Mouse (Mus musculus): ENCODE data around the gene E130309D02Rik.
A peak's percentile ranks its signal among the peaks of the same experiment; 100 is the strongest.

Gene E130309D02Rik

DNA sequence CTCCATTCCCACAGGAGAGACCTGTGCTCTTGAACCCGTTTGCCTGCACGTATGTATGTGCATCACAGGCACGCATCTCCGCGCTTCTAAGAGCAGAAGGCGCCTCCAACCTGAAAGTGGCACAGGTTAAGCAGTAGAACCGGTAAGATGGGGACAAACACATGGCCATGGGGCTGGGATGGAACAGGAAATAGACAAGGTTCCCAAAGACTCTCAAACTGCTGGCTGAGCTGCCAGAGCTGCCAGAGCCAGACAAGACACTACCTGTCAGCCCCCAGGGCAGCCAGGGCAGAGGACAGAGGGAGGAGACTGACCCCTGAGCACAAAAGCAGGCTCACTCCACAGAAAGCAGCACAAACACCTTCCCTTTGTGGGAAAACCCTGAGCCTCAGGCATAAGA, 5.2 kb downstream of the E130309D02Rik start:
- no peak for DNase-seq (ENCODE audit: extremely low read depth, low read depth)

DNA sequence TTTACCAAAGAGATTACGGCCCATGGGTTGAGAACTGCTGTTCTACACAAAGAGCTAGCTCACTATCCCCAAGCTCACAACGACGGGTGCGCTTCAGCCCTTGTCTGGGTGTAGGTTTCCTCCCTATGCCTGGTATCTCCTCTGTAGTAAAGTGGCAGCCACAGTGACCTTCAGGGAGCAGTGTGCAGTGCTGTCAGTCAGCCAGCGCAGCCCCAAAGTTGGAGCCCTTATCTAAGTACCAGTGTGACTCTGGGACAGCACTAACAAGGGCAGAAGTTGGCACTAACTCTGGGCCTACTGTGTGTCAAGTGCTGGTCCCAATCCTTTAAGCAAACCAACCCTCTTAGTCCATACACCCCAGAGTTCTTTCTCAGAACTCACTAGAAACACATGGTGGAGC, 6.3 kb downstream of the E130309D02Rik start:
- no peak for DNase-seq (ENCODE audit: extremely low read depth, low read depth)

DNA sequence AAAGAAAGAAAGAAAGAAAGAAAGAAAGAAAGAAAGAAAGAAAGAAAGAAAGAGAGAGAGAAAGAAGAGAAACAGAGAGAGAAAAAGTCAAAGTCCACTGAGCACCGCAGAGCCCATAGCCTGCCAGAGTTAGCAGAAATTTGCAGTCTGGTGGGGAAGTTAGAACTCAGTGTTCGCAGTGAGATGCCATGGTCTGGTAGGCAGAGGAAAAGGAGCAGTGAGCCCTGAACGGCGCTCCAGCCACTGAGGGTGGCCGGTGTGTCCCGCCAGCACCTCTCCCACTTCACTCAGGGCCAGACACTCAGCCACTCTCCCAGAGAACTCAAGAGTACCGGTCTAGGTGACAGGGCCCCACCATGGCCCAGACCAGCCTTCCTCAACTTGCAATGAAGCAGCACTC, 10.9 kb downstream of the E130309D02Rik start:
- DNase-seq (ENCODE audit: extremely low read depth, low read depth): no peak

DNA sequence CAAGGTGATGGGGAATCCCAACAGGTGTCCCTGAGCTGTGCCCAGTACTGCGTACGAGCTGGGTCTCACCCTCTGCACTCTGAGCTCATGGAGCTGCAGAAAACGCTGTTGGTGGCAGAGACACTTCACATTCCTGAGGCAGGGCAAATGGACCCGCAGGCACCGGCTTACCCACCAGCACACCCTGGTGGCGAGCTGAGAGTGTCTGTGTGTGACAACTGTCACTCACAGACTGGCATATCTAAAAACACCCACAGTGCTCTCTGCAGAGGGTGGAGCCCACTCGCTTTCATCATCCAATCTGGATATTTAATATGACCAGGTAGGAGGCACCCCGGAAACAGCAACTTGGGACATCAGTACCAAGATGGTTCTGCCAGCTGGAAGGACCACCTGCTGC, 13.9 kb downstream of the E130309D02Rik start:
- DNase-seq (ENCODE audit: extremely low read depth, low read depth): no peak

DNA sequence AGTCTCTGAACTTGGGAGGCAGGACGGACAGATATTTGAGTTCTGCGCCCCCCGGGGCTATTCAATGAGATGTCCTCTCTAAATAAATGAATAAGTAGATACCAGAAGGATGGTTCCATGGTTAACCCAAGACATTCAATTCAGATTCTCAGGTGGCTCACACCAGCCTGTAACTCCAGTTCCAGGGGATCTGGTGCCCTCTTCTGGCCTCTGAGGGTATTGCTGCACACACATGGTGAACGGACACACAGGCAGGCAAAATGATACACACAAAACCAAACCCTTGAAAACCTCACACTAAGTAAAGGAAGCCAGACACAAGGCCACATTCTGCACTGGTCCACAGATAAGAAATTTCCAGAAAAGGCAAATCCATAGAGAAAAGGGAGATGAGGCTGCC, 15.5 kb downstream of the E130309D02Rik start:
- no peak for DNase-seq (ENCODE audit: extremely low read depth, low read depth)

DNA sequence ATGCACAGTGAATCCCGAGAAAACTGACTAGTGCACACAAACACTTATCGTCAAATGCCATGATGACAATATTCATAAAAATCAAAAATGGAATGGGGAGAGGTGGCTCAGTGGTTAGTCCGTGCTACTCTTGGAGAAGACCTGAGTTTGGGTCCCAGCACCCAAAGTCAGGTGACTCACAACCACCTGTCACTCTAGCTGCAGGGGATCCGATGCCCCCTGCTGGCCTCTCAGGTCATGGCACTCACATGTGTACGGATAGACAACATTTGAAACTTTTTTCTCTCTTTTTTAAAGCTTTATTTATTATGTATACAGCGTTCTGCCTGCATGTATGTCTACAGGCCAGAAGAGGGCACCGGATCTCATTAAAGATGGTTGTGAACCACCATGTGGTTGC, 16.8 kb downstream of the E130309D02Rik start:
- DNase-seq (ENCODE audit: extremely low read depth, low read depth): no peak

DNA sequence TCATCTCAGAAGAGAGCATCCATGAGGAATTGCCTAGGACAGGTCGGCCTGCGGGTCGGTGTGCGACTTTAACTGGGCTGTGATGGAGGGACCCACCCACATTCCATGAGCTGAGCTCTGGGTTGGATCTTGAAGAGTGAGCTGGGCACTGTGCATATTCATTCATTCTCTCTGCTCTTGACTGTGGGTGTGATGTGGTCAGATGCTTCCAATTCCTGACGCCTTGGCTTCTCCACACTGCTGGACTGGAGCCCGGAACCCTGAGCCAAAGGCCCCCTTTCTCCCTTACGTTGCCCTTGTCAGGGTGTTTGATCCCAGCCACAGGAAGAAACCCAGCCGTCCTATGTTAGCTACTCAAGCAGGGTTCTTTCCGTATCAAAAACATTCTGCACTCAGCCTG, 17.2 kb downstream of the E130309D02Rik start:
- no peak for DNase-seq (ENCODE audit: extremely low read depth, low read depth)

DNA sequence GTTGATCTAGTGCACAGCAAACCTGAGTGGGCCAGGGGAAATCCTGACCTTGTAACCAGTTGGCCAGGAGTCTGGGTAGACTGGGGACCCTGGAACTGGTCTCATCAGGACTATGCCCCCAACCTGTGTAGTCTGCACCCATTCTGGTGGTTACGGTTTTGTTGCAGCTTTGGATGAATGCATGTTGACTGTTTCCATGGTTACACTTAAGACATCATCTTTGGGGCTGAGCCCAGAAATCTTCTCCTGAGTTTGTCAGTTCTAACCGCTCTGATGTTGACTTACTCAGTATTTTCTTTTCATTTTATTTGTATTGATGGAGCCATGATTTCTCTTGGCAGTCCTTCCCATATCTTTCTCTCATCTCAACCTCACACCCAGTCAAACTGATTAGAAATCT, 19.8 kb downstream of the E130309D02Rik start:
- DNase-seq (ENCODE audit: extremely low read depth, low read depth): no peak

DNA sequence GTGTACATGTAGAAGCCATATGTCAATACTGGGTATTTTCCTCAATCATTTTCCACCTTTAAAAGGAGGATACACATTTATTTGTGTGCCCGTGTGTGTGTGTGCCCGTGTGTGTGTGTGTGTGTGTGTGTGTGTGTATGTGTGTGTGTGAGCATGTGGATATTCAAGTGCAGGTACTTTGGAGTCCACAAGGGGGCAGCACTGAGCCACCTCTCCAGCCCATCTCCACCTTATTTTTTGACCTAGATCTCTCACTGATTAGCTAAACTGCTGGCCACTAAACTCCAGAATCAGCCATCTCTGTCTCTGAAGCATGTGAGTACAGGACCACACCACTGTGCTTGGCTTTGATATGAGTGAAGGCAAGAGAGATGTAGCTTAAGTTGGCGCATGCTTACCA, 20.3 kb downstream of the E130309D02Rik start:
- DNase-seq (ENCODE audit: extremely low read depth, low read depth): no peak

DNA sequence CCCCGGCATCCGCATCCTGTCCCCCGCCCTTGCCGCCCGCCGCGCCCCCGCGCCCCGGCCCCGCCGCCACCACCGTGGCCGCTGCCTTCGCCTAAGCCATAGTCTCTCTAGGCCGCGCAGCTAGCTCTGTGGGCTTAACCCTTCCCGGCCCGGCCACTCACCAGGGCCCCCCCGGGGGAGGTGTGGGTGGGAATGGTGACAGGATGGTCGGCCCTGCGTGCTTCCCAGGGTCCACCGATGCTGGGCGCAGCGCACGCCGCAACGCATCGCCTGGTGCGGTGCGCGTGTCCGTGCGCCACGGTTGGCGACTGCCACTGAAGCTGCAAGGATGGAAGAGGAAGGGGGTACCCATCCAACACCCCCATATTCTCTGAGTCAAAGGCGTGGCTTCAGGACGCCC, 21.8 kb downstream of the E130309D02Rik start, which contains the start of gene Zfp853:
Gene Zfp853, minus strand, starts transcription at position 220 of the 400 bp plus-strand sequence.
- no peak for DNase-seq (ENCODE audit: extremely low read depth, low read depth)

DNA sequence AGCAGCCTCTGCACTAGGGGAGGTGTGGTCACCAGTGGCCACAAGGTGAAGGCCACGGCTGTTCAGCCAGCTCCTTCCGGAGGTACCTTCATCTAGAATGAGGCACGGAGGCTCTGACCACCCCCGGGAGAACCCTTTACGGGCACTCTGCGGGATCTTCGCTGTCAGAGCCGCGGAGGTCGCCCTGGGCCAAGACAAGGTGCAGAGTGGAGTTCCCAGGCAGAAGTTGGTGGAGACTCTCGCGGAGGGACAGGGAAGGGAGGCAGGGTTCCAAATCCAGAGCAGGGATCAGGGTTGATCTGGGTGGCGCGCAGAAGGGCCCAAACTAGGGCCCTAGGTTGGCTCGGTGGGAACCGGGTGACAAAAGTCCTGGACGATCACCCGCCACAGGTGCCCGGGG, 22.3 kb downstream of the E130309D02Rik start:
- DNase-seq (ENCODE audit: extremely low read depth, low read depth): no peak

DNA sequence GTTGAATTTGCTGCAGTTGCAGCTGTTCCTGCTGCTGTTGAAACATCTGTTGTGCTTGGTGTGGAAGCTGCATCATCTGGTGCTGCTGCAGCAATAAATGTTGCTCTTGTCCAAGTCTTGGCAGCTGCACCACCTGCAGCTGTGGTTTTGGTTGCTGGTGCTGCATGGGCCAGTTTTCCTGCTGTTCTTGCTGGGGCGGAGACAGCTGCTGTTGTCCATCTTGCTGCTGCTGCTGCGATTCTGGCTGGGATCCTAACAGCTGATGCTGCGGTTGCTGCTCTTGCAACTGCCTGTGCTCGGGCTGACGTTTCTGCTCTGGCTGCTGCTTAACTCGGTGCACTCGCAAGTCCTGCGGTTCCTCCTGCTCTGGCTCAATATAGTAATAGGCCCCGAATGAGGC, 25.9 kb downstream of the E130309D02Rik start:
- DNase-seq (ENCODE audit: extremely low read depth, low read depth): no peak

DNA sequence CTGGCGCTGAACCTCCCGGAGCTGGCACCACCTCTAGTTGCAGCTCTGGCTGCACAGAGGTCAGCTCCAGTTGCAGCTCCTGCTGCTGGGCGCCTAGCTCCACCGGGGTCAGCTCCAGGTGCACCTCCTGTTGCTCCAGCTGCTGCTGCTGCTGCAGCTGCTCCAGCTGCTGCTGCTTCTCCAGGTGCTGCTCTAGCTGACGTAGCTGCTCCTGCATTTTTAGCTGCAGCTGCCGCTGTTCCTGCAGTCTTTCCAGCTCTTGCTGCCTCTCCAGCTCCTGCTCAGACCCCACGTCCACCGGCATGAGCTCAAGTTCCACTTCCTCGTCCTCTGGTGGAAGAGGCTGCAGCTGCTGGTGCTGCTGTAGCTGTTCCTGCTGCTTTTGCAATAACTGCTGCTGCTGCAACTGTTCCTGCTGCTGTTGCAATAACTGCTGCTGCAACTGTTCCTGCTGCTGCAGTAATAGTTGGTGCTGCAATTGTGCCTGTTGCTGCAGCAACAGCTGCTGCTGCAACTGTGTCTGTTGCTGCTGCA, 26.7 kb downstream of the E130309D02Rik start:
- DNase-seq (ENCODE audit: extremely low read depth, low read depth): no peak

DNA sequence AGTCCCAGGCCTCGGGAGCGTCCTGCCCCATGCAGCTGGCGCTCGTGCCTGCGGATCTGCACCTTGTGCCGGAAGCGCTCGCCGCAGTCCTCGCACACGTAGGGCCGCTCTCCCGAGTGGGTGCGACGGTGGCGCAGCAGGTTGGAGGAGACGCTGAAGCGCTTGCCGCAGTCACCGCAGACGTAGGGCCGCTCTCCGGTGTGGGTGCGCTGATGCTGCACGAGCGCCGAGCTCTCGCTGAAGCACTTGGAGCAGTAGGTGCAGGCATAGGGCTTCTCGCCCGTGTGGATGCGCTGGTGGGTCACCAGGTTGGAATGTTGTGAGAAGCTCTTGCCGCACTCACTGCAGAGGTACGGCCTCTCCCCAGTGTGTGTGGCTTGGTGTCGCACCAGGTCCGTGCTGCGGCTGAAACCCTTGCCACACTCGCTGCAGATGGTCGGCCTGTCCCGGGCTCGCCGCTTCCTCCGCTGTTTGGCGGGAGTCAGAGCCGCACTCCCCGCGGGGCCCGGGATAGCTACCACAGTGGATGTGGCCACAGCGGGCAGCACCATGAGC, 27.3 kb downstream of the E130309D02Rik start:
- DNase-seq (ENCODE audit: extremely low read depth, low read depth): no peak

DNA sequence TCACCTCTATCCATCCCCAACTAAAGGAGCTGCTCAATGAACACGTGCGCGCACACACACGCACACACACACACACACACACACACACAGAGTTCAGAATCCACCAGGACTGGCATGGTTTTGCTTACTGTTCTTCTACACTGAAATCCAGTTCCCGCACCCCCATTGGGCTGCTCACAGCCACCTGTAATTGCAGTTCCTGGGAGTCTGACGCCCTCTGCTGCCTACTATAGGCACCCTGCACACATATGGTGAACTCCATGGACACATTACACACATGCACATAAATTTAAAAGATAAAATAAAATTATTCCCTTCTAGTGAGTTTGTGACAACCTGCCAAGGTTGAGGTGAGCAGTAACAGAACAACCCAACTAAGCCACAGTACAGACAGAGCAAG, 30.4 kb downstream of the E130309D02Rik start:
- DNase-seq (ENCODE audit: extremely low read depth, low read depth): no peak

DNA sequence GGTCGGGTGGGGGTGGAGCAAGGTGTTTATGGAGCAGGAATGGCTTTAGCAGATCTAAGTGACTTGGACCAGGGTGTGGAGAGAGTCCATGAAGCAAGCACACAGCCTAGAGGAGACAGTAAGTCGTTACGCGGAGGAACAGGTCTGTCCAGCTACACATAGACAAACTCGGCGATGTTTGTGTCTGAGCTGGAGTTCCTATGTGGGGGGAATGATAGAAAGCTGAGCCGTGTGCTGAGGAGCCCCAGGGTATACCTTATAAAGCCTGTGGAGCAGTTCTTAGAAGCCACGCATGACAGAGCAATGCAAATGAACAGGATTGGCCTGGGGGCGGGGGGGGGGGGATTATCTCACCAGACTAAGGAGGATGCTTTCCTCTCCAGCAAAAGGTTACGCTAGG, 35.9 kb downstream of the E130309D02Rik start:
- no peak for DNase-seq (ENCODE audit: extremely low read depth, low read depth)

DNA sequence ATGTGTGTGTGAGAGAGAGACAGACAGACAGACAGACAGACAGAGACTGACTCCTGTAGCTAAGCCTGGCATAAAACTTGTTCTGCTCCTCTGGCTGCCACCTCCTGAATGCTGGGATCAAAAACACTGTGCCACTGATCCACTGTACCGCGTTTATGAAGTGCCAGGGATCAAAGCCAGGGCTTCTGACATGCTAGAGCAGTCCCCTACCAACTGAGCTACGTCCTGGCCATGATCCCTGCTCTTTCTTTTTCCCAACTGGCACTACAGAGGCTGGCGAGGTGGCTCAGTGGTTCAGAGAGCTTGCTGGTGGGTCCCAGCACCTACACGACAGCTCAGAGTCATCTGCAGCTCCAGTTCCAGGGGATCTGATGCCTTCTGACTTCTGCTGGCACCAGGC, 39.4 kb downstream of the E130309D02Rik start:
- DNase-seq (ENCODE audit: extremely low read depth, low read depth): no peak

DNA sequence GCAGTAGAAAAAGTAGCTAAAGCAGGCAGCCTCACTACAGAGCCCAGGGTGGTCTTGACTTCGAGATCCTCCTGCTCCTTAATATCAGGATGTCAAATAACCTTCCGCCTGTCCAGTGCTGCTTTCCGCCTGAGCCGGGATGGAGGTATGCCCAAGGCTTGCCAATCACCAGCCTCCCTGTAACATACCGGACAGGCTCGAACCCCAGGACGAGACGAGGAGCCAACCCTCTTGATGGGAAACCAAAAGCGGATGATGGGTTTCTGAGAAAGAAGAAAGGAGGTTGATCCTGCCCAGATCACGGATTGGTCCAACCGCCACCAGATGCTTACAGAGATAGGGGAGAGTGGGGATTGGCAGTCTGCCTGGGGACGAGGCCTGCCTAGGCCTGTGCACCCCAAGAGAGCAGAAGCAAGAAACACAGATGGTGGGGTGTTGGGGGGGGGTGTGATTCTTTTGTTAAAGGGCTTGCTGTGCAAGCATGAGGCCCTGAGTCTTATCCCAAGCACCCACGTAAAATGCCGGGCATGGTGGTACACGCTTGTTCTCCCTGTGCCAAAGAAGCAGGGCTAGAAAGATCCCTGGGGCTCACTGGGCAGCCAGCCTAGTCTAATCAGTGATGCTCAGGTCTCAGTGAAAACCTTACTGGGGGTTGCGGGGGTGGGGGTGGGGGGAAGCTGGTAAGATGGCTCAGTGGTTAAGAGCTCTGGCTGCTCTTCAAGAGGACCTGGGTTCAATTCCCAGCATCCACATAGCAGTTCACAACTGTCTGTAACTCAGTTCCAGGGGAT, 42.4 kb downstream of the E130309D02Rik start:
- peak; percentile 93 for DNase-seq (ENCODE audit: extremely low read depth, low read depth)

DNA sequence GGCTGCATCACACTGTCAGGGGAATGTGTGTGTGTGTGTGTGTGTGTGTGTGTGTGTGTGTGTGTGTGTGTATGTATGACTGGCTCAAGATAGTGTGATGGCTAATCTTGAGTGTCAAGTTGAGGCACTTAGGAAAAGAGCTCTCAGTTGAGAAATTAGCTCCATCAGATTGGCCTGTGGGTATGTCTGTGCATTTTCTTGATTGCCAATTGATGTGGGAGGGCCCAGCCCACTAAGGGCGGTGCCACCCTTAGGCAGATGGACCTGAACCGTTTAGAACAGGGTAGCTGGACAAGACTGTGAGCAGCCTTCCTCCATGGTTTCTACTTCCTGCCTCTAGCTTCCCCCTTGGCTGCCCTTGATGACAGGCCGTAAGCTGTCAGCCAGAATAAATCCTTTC, 43.1 kb downstream of the E130309D02Rik start:
- DNase-seq (ENCODE audit: extremely low read depth, low read depth): no peak

DNA sequence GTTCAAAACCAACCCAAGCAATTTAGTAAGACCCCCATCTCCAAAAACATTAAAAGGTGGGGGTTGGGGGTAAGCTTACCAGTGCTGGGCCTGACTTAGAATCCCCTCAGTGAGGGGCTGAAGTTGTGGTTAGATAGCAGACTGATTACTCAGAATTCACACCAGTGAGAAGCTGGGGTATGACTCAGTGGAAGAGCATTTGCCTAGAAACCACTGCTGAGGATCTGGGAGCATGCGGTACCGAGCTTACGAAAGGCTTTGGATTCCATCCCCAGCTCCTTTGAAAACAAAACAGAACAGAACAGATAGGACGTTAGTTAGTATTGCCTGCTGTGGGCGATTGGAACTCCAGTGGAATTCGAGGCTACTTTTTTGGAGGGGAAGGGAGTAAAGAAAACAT, 43.5 kb downstream of the E130309D02Rik start:
- no peak for DNase-seq (ENCODE audit: extremely low read depth, low read depth)

DNA sequence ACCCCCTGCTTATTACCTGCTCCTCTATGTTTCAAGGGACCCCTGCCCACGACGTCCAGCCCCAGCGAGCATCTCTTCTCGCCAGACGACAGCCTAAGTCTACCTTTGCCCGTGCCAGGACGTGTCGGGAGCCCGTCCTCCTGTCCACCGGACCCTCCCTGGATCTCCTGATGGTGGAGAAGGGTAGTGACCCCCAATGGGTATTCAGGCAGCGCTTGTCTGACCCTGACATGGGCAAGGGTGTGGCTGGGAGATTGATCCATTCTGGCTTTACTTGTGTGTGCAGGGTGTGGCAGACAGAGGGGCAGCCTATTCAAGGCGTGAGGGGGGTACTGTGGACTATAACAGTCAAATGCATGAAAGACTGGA, 45.0 kb downstream of the E130309D02Rik start:
- no peak for DNase-seq (ENCODE audit: extremely low read depth, low read depth)

DNA sequence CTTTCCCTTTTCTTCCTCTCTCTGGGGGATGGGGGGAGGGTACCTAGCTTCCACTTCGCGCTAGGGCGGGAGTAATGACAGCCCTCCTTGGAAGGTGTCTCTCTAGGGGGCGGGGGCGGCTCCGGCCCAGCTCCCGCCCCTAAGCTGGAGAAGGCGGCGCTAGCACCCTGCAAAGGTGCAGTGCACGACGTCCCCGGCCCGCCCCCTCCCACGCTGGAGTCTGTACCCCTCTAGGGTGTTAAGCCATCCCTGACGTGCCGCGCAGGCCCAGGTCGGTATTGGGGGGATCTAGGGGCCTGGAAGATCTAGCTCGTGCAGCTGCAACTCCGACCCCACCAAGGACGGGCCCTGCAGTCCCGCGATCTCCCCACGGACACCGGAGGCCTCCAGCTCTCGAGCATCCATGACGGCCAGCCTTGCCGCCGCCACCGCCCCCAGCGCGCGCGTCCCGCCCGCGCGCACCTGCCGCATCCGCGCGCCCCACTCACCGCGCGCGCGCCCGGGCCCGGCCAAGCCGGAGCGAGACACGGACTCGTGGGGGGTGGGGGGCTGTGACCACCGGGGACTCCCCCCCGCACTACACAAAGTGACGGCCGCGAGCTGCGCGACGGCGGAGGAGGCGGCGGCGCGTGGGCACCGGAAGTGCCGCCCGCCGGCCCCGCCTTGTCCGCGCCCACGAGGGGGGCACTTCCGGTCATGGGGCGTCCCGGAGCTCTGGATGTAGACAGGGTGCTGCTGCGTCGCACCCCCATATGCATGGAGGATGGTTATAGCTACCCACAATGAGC, 45.6 kb downstream of the E130309D02Rik start, which contains the start of gene Zfp316:
Gene Zfp316, minus strand, starts transcription at position 660 of the 788 bp plus-strand sequence.
- no peak for DNase-seq (ENCODE audit: extremely low read depth, low read depth)
